ENCODE assay signal across 33 mouse cellular contexts in the genomic region with DNA sequence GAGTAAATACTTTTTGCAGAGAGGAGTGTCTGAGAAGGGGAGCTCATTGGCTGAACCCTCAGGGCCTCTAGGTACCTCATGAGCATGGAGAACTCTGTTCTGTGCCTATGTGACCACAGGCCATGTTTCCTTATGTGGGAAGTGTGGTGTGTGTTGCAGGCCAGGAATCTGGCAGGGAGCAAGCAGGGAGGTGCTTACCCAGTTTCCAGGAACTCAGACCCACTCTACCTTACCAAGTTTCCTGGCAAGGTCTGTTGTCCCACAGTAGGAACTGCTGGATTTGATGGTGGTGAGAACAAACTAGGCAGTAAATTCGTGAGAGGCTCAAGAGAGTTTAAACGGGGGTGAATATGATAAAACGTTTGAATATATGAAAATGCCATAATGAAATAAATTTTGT. TPM values are rescaled to one million over a fixed set of nuclear protein-coding genes. Genes with fewer than 3 reads are reported as not detected.
"Had no signal": no experiment of that assay in that cellular context is flagged by ENCODE, and none has a peak within 500 bp of the region (broad histone marks: within the 10 kb centered on the region; RNA-seq: fewer than 3 reads in every experiment).

No protein-coding gene starts in this region.

- H3K4me3 ChIP-seq: heart, embryonic 10.5 days; heart, embryonic 12.5 days; heart, embryonic 13.5 days; heart, embryonic 15.5 days; hindbrain, embryonic 10.5 days; hindbrain, embryonic 12.5 days; hindbrain, embryonic 13.5 days; hindbrain, embryonic 15.5 days; intestine, embryonic 15.5 days; layer of hippocampus, adult 2 months; left cerebral cortex, adult 2 months had no signal

- H3K36me3 ChIP-seq: heart, embryonic 10.5 days; heart, embryonic 12.5 days; heart, embryonic 13.5 days; heart, embryonic 15.5 days; hindbrain, embryonic 10.5 days; hindbrain, embryonic 12.5 days; hindbrain, embryonic 13.5 days; hindbrain, embryonic 15.5 days; intestine, embryonic 15.5 days had no signal

- H3K4me1 ChIP-seq: heart, embryonic 10.5 days; heart, embryonic 12.5 days; heart, embryonic 13.5 days; heart, embryonic 15.5 days; hindbrain, embryonic 10.5 days; hindbrain, embryonic 12.5 days; hindbrain, embryonic 13.5 days; hindbrain, embryonic 15.5 days; intestine, embryonic 15.5 days had no signal

- DNase-seq: heart, postnatal 10 days; heart, postnatal 14 days; heart, postnatal 36 days; kidney, adult 11 months; kidney, adult 18-20 months; kidney, adult 8-10 months; kidney, adult 9 months; kidney, postnatal 10 days; kidney, postnatal 14 days; kidney, postnatal 25 days; kidney, postnatal 36 days; kidney, postnatal 4 days; layer of hippocampus, adult 9-11 months; layer of hippocampus, postnatal 36 days had no signal

- H3K4me2 ChIP-seq: heart, embryonic 11.5 days; heart, embryonic 12.5 days; heart, embryonic 13.5 days; heart, embryonic 15.5 days; hindbrain, embryonic 12.5 days; hindbrain, embryonic 13.5 days; hindbrain, embryonic 14.5 days; hindbrain, embryonic 15.5 days; intestine, embryonic 15.5 days had no signal

- H3K27me3 ChIP-seq: heart, embryonic 12.5 days; heart, embryonic 15.5 days; hindbrain, embryonic 12.5 days; hindbrain, embryonic 13.5 days; hindbrain, embryonic 15.5 days; intestine, embryonic 15.5 days had no signal

- H3K9me3 ChIP-seq: heart, embryonic 10.5 days; heart, embryonic 13.5 days; heart, embryonic 15.5 days; hindbrain, embryonic 10.5 days; hindbrain, embryonic 12.5 days; hindbrain, embryonic 15.5 days; intestine, embryonic 15.5 days had no signal

- ATAC-seq: hindbrain, embryonic 16.5 days; hindbrain, postnatal 0 days; inflammation-experienced regulatory T-cells, adult 6 months; intestine, embryonic 15.5 days; intestine, embryonic 16.5 days; intestine, postnatal 0 days had no signal

- H3K27ac ChIP-seq: heart, embryonic 10.5 days; heart, embryonic 13.5 days; heart, embryonic 15.5 days; hindbrain, embryonic 10.5 days; hindbrain, embryonic 12.5 days; hindbrain, embryonic 13.5 days; hindbrain, embryonic 14.5 days; hindbrain, embryonic 15.5 days; hindbrain, postnatal 0 days; intestine, embryonic 15.5 days; kidney, postnatal 0 days; layer of hippocampus, adult 2 months; left cerebral cortex, adult 2 months had no signal

- H3K9ac ChIP-seq: heart, embryonic 12.5 days; heart, embryonic 13.5 days; heart, embryonic 15.5 days; hindbrain, embryonic 12.5 days; hindbrain, embryonic 13.5 days; hindbrain, embryonic 14.5 days; hindbrain, embryonic 15.5 days; intestine, embryonic 15.5 days had no signal

RNA-seq across cellular contexts. Expression of a gene that starts 16.2 kb away (rescaled TPM):
- polyA plus RNA-seq: inflammation-experienced regulatory T-cells, adult 6 months had no signal
